Mouse (Mus musculus): ENCODE measurements around the gene B3galt2. TPM values are rescaled to one million over a fixed set of nuclear protein-coding genes. Genes with fewer than 3 reads are reported as not detected.
A peak's percentile ranks its signal among the peaks of the same experiment; 100 is the strongest.
"Not testable (repeated sequence)": the region's sequence is repeated elsewhere in the genome, so short reads cannot be mapped to it uniquely, and the experiment has no call there.

The B3galt2 gene
- total RNA-seq (2022) = 1 to 10 TPM; 2.3 to 5.8 (median 3.8) TPM

GRCm38 (mm10) chr1:143640650-143641407 lies at the start of gene B3galt2:
TSS of gene B3galt2 (plus strand) at chr1:143640664.
- DNase-seq (ENCODE audit: low spot score) = peak; percentile 31

DNA sequence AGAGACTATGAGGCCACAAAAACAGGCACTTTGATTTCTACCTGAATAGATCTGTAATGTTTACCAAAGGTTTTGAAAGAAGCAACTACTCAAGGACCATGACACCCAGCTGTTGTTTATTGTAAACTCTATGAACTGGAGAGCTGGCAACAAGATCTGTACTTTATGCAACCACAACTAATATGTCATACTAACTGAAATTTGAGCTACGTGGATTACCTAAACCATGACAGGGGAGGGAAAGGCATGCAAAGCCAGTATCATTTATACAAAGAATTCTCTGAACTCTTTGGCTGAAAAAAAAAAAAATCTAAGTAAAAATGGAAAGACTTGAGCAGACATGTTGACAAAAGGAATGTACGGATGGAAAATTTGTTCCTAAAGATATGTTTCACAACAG lies 43.6 kb upstream of the B3galt2 start:
- DNase-seq (ENCODE audit: low spot score) = no peak

DNA sequence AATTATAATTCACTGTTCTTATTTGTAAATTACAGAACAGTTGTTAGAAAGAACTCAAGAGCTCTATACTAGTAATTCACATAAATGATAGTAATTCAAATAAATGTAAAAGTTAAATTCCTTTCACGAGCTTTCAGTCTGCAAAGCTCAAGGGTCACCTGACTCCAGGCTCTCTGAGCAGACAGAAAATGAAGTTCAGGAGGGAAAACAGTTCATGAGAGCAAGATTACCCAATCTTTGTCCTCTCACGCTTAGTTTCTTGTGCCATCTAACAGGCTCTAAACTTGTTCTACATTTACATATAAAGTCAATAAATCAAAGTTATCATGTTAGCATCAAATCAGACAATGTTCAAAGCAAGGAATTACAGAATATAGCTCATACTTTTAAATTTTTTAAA lies 31.6 kb upstream of the B3galt2 start:
- DNase-seq (ENCODE audit: low spot score) = no peak

DNA sequence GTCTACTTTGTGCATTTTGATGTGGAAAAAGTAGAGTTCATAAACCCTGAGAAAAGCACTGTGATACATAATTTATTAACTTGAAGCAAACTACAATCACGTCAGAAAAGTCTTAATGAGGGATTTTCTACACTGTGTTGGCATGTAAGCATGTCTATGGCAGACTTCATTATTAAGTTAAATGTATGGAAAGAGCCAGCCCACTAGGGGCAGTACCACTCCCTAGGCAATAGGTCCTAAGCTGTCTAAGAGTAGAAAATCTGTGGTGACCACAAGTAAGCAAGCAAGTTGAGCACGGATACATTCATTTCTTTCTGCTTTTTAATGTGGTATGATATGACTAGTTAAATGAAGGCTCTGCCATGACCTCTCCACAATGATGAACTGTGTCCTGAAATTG lies 27.6 kb upstream of the B3galt2 start:
- DNase-seq (ENCODE audit: low spot score) = no peak

GRCm38 (mm10) chr1:143619760-143620159 lies 20.7 kb upstream of the B3galt2 start:
- DNase-seq (ENCODE audit: low spot score) = no peak

- DNase-seq (ENCODE audit: low spot score) = no peak
Observed at GRCm38 (mm10) chr1:143621930-143622329, 18.5 kb upstream of the B3galt2 start.

GRCm38 (mm10) chr1:143622634-143623033 lies 17.8 kb upstream of the B3galt2 start:
- no peak for DNase-seq (ENCODE audit: low spot score)

DNA sequence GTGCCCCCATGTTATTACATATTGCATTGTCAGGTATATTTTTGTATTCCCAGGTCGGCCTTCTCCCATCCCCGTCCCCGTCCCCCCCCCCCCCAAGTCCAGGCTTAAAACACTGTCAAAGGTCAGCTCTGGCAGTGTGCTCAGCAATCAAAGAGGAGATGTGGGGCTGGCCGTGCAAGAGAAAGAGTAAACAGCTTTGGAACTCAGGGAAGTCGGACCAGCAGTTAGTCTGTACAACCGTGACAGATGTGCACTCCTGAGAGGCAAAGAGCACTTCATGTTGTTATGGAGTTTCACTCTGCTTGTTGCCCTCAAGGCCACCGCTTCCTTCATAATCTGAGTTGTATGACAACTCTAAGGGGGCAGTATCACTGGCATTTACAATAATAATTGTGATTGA lies 9.1 kb upstream of the B3galt2 start:
- DNase-seq (ENCODE audit: low spot score) = no peak

DNA sequence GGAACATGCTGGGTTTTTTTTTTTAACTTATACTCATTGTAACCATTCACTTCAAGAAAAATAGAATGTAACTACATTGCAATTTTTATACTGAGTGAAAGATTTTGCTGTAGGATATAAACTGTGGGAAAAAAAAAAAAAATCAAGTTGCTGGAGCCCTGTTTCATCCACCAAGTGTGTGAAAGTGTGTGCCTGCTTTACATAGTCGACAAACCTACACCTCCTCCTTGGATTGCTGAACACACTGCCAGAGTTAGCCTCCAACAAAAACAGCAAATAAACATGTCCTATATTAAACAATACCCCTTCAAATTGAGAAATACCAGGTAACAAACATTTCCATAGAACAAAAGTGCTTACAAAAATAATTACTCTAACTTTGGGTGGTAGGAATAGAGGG lies 8.1 kb upstream of the B3galt2 start:
- DNase-seq (ENCODE audit: low spot score) = no peak

- DNase-seq (ENCODE audit: low spot score) = no peak
Observed at GRCm38 (mm10) chr1:143632854-143633587, 7.4 kb upstream of the B3galt2 start.

DNA sequence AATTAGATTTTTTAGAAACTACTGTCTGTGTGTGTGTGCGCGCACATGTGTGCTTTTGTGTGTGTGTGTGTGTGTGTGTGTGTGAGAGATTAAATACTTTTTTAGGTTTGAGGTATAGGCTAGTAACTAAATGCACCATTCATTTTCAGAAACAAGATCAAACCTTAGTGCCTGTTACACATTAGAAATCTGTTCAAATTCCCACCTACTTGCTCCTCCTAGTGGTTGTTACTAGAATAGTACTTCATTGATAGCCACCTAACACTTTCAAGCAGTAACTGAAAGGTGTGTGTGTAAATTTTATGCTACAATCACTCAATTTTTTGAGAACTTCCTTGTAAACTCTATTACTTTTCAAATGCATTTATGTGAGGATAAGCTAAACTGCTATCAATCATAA lies 3.8 kb downstream of the B3galt2 start:
- DNase-seq (ENCODE audit: low spot score) = peak; percentile 46

- DNase-seq (ENCODE audit: low spot score) = no peak
Observed at GRCm38 (mm10) chr1:143645386-143645785, 4.9 kb downstream of the B3galt2 start.

DNA sequence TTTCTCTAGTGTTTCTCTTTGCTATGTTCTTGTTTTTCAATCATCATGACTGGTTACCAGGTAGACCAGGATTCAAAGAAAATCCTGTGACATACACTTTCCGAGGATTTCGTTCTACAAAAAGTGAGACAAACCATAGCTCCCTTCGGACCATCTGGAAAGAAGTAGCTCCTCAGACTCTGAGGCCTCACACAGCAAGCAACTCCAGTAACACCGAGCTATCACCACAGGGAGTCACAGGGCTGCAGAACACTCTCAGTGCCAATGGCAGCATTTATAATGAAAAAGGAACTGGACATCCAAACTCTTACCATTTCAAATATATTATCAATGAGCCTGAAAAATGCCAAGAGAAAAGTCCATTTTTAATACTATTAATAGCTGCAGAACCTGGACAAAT lies 5.8 kb downstream of the B3galt2 start:
- DNase-seq (ENCODE audit: low spot score) = no peak

DNA sequence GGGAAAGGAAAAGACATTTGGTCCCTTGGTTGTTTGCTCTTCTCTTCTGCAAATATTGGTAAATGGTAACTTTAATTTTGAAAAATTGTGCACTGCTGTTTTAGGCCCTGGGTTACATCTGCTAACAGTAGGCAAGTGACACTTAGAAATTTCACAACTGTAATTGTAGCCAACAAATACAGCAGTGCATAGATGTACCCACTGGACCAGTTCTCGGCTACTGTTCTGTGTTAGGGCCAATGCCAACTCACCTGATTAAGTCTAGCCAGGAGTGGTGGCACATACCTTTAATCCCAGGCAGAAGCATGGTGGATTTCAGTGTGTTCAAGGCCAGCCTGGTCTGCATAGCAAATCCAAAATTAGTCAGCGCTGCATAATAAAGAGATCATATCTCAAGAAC lies 9.9 kb downstream of the B3galt2 start:
- DNase-seq (ENCODE audit: low spot score) = no peak

DNA sequence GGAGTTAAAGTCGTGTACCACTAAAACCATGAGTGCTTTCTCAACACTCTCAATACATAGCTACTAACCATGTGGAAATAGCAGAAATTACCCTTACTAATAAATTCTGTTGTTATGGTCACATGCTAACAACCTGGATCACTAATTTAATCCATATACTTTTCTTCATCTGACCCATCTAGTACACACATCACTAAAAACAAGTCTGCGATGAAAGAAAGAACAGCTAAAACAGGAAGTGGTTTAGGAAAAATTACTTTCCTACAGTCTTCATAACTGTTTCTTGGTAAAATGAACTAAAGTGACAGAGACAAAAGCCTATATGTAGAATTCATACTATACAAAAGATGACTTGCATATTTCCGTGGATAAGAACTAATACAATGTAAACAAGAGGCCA lies 13.2 kb downstream of the B3galt2 start:
- no peak for DNase-seq (ENCODE audit: low spot score)

DNA sequence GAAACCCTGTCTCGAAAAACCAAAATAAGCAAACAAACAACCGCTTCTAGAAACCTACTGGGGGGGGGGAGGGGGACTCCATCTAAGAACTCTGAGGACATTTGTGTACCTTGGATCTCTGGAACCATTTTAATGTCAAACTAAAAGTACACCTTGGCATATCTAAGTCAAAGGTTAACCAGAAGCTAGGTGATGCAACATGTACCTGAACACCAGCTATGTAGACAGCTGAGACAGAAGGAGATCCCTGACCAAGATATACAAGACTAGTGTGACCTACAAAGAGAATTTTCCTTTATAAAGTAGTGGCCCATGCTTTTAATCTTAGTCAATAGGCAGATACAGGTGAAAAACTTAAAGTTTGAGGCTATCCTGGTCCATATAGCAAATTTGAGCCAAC lies 22.7 kb downstream of the B3galt2 start:
- no peak for DNase-seq (ENCODE audit: low spot score)

GRCm38 (mm10) chr1:143664786-143665185 lies 24.3 kb downstream of the B3galt2 start:
- DNase-seq (ENCODE audit: low spot score) = not testable (repeated sequence)

DNA sequence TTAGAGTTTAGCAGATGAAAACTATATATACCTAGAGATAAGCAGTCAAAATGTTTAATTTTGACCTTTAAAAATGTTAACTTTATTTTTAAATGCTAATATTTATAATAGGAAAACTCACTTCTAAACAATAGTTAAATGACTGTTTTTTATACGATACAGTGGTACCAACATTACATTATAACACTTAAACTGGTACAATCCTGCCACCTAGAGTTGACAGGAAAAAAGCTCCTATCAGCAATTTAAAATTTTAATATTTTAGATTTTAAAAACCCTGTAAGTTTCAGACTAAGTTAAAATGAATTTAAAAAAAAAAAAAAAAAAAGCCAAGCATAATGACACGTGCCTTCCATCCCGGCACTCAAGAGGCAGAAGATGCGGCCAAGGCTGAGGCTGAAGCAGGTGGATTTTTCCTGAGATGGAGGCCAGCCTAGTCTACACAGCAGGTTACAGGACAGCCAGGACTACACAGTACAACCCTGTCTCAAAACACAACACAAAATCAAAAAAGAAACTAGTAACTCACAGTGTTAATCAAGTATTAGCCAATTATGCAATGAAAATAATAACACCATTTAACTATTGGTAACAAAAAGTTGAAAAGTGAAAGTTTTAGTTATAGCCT lies 35.4 kb downstream of the B3galt2 start:
- no peak for DNase-seq (ENCODE audit: low spot score)

GRCm38 (mm10) chr1:143681108-143681507 lies 40.6 kb downstream of the B3galt2 start:
- peak; percentile 67 for DNase-seq (ENCODE audit: low spot score)

- DNase-seq (ENCODE audit: low spot score) = no peak
Observed at GRCm38 (mm10) chr1:143684849-143685248, 44.4 kb downstream of the B3galt2 start.

- no peak for DNase-seq (ENCODE audit: low spot score)
Observed at GRCm38 (mm10) chr1:143701736-143702135, 61.3 kb downstream of the B3galt2 start.

DNA sequence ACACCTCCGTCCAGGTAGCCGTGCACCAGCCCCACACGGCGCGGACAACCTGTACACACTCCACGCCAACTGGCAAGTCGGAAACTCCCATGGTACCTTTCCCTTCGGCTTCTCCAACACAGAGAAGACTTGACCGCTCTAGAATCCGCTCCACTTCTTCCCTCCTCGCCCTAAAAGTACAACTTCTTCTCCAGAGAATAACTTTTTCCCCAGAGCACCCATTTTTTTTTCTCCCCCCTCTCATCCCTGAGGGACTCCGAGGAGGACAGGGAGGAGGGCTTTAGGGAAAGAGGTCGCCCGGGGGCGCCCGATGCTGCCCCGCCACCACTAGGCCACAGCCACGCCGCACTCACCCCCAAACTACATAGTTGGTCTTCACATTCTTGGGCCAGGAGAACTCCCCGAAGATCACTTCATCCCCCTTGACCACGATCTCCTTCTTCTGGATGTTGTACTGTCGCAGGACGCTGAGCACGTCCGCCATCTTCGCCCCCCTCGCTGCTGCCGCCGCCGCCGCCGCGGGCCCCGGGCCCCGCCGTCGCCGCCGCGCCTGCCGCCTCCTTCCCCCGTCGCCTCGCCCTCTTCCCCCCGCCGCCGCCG lies 61.8 kb downstream of the B3galt2 start:
- peak; percentile 52 for DNase-seq (ENCODE audit: low spot score)

Measured in heart, adult 8-10 months (tissue).